Mouse (Mus musculus) neural tube, embryonic 13.5 days (tissue): ENCODE measurements around the gene 0610037L13Rik. TPM values are rescaled to one million over a fixed set of nuclear protein-coding genes. Genes with fewer than 3 reads are reported as not detected.

ENCODE experiments used
- ATAC-seq: fragments of 200-750 bp; cut with Nextera tagmentation; 2 replicates; pipeline ENCODE4 v1.8.0; 2017; ENCODE audit warnings: low read depth, mild to moderate bottlenecking, moderate TSS enrichment, moderate library complexity
- H3K27ac ChIP-seq: fragments of 300-500 bp; sonication (generic); replicated peaks from 2 replicates; pipeline ENCODE4 v1.5.1; 2015; ENCODE audit warnings: moderate library complexity, mild to moderate bottlenecking, inconsistent platforms
- H3K27me3 ChIP-seq: fragments of 300-500 bp; sonication (generic); 2 replicates; pipeline ENCODE4 v1.6.1; 2015; ENCODE audit warnings: mild to moderate bottlenecking, inconsistent platforms
- H3K36me3 ChIP-seq: fragments of 300-500 bp; sonication (generic); 2 replicates; pipeline ENCODE4 v1.6.1; 2015; ENCODE audit warnings: mild to moderate bottlenecking, inconsistent platforms
- H3K4me1 ChIP-seq: fragments of 300-500 bp; sonication (generic); replicated peaks from 2 replicates; pipeline ENCODE4 v1.6.1; 2015; ENCODE audit warnings: inconsistent platforms
- H3K4me2 ChIP-seq: fragments of 300-500 bp; sonication (generic); 2 replicates; pipeline ENCODE4 v1.6.1; 2015; ENCODE audit warnings: inconsistent platforms, mild to moderate bottlenecking, moderate library complexity
- H3K4me3 ChIP-seq: fragments of 300-500 bp; sonication (generic); 2 replicates; pipeline ENCODE4 v1.5.1; 2015; ENCODE audit warnings: mild to moderate bottlenecking, inconsistent platforms
- H3K9ac ChIP-seq: fragments of 300-500 bp; sonication (generic); 2 replicates; pipeline ENCODE4 v1.6.1; 2015; ENCODE audit warnings: moderate library complexity, mild to moderate bottlenecking, inconsistent platforms
- H3K9me3 ChIP-seq: fragments of 300-500 bp; sonication (generic); 2 replicates; pipeline ENCODE4 v1.6.1; 2016; ENCODE audit warnings: inconsistent platforms
- WGBS: fragments of 180-500 bp; shearing (Covaris S2); methylation state at CpG from one replicate; pipeline ENCODE4 v1.1.7; 2015; 5-methylcytosine and 5-hydroxymethylcytosine counted together
- polyA plus RNA-seq: library from polyadenylated mRNA; unstranded; fragments of >200 nt; fragmentation: Nextera tagmentation; extraction: Ambion mirVana; gene quantifications from 2 replicates; pipeline ENCODE4 v1.2.1, GENCODE M21; 2015

Gene 0610037L13Rik
- polyA plus RNA-seq, 1 experiment from 2014 or later = 99.6 TPM

DNA sequence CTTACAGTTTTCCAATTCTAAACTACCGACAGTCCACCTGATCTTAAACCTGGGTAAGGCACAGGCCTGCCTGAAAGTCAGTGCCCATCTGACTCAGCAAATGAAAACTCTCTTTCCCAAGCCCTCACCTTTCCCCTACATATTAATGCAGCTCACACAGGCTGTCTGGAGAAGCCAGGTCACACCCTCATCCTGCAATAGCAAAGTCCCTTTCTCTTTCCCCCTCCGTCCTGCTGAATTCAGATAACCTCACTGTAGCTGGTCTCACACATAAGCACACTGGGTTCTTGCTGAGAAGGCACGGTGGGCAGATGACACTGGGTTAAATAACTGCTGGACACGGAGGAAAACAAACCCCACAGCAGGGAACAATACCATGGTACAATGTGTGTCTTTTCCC lies 32.3 kb downstream of the 0610037L13Rik start:
- no peak overlapping the region for H3K27ac ChIP-seq
- ATAC-seq = no peak
- peak overlapping the region; percentile 72 for H3K4me2 ChIP-seq
- peaks cover 20% of the 10 kb centered on the region for H3K4me1 ChIP-seq
- H3K9me3 ChIP-seq = no peaks in the 10 kb centered on the region
- no peak overlapping the region for H3K9ac ChIP-seq
- H3K4me3 ChIP-seq = peak overlapping the region; percentile 5; the same call in 1 of the 2 replicates
- no peaks in the 10 kb centered on the region for H3K27me3 ChIP-seq
- no peaks in the 10 kb centered on the region for H3K36me3 ChIP-seq
- WGBS = 48% methylated on average over 4 of the region's 4 CpGs

DNA sequence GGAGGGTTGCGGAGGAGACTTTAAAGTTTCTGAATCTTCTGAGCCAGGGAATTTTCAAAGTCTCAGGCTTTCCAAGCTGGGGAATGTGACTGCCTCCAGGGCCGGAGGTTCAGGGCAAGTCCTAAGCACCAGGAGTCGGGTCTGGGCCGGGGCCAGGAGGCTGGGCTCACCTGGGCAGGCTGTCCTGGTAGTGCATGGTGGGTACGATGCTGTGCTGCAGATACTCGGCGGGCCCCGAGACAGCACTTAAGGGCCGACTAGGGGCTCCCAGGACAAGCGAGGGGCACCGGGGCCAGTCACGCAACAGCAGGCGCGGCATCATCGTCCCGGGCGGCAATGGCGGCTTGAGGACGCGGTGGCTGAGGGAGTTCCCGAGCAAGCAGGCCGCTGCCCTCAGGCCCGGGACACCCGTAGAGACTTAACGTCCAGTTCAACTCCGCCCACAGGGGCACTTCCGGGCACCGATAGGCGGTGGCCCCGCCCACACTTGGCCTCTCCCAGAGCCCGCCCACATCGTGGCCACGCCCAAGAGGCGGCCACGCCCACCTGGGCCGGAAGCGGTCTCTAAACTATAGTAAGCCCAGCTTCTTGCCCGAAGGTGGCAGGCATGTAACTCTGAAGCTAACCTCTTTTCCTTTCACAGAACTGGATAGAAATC lies 33.7 kb downstream of the 0610037L13Rik start, which contains the start of gene Cpt2:
TSS of gene Cpt2 (minus strand) at position 466 of the 658 bp plus-strand sequence.
- Histone ChIP-seq H3K9me3 (no peaks in the 10 kb centered on the region), H3K27me3 (no peaks in the 10 kb centered on the region), H3K9ac (peak within 1 kb of the TSS; percentile 72), H3K4me2 (peak within 1 kb of the TSS; percentile 72), H3K36me3 (no peaks in the 10 kb centered on the region), H3K4me1 (peaks cover 20% of the 10 kb centered on the region), H3K27ac (peak within 1 kb of the TSS; percentile 54; the same call in 1 of the 2 replicates), H3K4me3 (peak within 1 kb of the TSS; percentile 59)
- 1% methylated on average over 38 of the region's 38 CpGs for WGBS
- ATAC-seq = peak; percentile 87

DNA sequence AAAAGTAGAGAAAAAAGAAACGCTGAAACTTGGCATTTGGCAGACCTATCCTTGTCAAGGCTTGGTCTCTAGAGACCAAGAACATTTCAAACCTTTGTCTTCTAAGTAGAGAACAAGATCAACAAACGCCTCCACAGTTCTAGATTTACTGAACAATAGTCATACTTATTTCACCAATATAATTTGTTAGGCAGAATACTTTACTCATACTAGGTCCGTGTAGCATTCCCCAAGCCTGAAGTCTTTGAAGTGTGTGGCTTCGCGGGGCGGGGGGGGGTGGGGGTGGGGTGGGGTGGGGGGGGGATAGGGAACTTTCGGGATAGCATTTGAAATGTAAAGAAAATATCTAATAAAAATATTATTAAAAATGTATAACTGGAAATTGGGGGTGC lies 34.2 kb downstream of the 0610037L13Rik start:
- 0 out of 2 replicates have a peak overlapping the region, but pooled peaks have one; percentile 72 for H3K9ac ChIP-seq
- H3K4me3 ChIP-seq = peak overlapping the region; percentile 59
- WGBS = 52% methylated on average over 7 of the region's 7 CpGs
- H3K27ac ChIP-seq = no peak overlapping the region
- no peaks in the 10 kb centered on the region for H3K27me3 ChIP-seq
- peak overlapping the region; percentile 72 for H3K4me2 ChIP-seq
- H3K9me3 ChIP-seq = no peaks in the 10 kb centered on the region
- H3K36me3 ChIP-seq = no peaks in the 10 kb centered on the region
- ATAC-seq = no peak; the same call in 1 of the 2 replicates
- H3K4me1 ChIP-seq = peaks cover 20% of the 10 kb centered on the region

DNA sequence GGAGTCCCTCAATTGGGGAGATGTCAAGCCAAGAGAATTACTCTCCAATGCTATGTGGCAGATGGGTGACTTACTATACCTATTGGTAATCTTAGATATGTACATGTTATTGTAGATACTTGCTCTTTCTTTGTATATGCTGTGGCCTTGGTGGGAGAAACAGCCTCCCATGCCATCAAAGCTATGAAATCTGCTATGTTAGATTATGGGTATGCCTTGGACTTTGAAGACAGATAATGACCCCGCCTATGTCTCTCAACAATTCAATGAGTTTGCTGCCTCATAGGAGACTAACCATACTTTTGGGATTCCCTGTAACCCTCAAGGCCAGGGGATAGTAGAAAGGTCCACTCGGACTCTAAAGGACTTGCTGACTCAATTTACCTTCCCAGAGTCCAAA lies 38.7 kb downstream of the 0610037L13Rik start:
- no peak for ATAC-seq
- Histone ChIP-seq H3K4me3 (no peak overlapping the region), H3K36me3 (no peaks in the 10 kb centered on the region), H3K9ac (no peak overlapping the region), H3K27me3 (0 out of 2 replicates have a peak, but pooled peaks cover 3% of the 10 kb centered on the region), H3K27ac (no peak overlapping the region), H3K4me2 (no peak overlapping the region), H3K9me3 (no peaks in the 10 kb centered on the region), H3K4me1 (no peaks in the 10 kb centered on the region)
- WGBS = 70% methylated on average over 2 of the region's 2 CpGs

DNA sequence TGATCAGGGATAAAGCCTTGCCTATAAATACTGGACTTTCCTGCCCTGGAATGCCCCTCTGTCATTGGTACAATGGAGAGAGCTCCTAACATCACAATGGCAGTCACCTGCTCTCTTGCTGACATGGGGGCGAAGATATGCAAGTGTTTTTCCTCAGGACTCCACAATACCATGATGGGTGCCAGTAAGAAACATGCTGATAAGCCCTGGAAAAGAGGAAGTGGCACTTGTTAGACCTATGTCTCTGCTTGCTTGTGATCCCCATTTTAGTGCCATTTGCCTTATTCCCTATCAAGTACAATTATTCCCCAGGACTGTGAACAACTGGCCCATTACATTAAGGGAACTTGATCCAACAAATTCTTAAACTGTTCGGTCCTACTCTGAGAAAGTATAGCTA lies 39.1 kb downstream of the 0610037L13Rik start:
- no peak for ATAC-seq
- 82% methylated on average over 2 of the region's 2 CpGs for WGBS
- H3K27me3 ChIP-seq = 0 out of 2 replicates have a peak, but pooled peaks cover 3% of the 10 kb centered on the region
- H3K9ac ChIP-seq = no peak overlapping the region
- H3K9me3 ChIP-seq = no peaks in the 10 kb centered on the region
- H3K27ac ChIP-seq = no peak overlapping the region
- no peak overlapping the region for H3K4me2 ChIP-seq
- H3K4me1 ChIP-seq = no peaks in the 10 kb centered on the region
- H3K36me3 ChIP-seq = no peaks in the 10 kb centered on the region
- no peak overlapping the region for H3K4me3 ChIP-seq

DNA sequence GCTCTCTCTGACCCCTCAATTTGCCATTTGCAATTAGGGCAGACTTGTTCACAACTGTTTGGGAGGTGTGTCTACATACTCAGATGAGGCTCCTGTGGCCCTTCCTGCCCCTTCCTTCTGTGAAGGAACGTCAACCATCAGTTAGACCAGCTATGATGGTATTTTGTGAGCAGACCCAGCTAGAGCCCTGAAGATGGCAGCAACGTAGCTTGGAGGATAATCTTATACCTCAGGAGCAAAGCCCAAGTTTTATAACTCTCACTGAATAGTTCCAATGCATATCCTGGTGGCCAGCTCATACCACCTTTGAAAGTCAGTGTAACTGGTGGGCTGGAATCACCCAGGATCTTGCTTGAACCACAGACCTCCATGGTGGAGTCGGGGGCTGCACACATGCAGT lies 41.8 kb downstream of the 0610037L13Rik start:
- H3K4me2 ChIP-seq = no peak overlapping the region
- H3K27ac ChIP-seq = no peak overlapping the region
- H3K4me1 ChIP-seq = no peaks in the 10 kb centered on the region
- H3K9ac ChIP-seq = no peak overlapping the region
- H3K4me3 ChIP-seq = no peak overlapping the region
- WGBS = 87% methylated on average over 3 of the region's 3 CpGs
- no peak for ATAC-seq
- 0 out of 2 replicates have a peak, but pooled peaks cover 3% of the 10 kb centered on the region for H3K27me3 ChIP-seq
- no peaks in the 10 kb centered on the region for H3K36me3 ChIP-seq
- H3K9me3 ChIP-seq = no peaks in the 10 kb centered on the region

DNA sequence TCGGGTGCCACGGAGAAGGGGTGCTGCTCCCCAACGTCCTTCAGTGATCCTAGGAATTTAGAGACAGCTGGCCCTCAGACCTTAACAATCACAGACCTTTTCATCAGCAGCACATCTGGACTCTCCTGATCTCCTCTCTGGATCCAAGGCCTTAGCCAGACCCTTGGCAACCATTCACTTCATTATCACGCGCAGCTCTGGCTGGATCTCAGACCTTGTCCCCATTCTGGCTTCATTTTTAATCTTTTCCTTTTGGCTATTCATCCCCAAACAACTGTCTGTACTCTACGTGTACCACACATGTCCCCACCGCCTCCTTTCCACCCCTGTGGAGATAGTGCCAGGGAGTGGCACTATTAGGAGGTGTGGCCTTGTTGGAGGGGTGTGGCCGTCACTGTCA lies 43.6 kb downstream of the 0610037L13Rik start:
- no peak overlapping the region for H3K4me3 ChIP-seq
- ATAC-seq = no peak
- no peak overlapping the region for H3K4me2 ChIP-seq
- H3K27me3 ChIP-seq = 0 out of 2 replicates have a peak, but pooled peaks cover 3% of the 10 kb centered on the region
- WGBS = 80% methylated on average over 8 of the region's 8 CpGs
- H3K27ac ChIP-seq = no peak overlapping the region
- no peaks in the 10 kb centered on the region for H3K4me1 ChIP-seq
- no peak overlapping the region for H3K9ac ChIP-seq
- H3K36me3 ChIP-seq = no peaks in the 10 kb centered on the region
- no peaks in the 10 kb centered on the region for H3K9me3 ChIP-seq

DNA sequence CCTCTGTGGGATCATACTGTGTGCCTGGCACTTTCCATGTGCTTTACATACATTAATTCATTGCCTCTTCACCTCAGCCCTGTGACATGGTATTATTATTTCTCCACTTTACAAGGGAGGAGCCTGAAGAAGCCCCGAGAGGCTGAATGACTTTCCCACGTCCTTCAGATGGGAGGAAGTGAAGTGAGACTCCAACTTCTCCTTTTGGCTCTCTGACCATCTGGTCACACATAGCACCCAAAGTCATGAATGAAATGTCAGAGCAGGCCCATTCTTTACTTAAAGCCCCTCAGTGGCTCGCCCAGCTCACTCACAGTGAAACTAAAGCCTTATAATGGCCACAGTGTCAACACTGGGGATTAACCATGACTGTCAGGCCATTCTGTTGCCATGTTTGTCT lies 45.6 kb downstream of the 0610037L13Rik start:
- WGBS = 63% methylated on average over 3 of the region's 3 CpGs
- Histone ChIP-seq H3K4me2 (no peak overlapping the region), H3K27me3 (no peaks in the 10 kb centered on the region), H3K9ac (no peak overlapping the region), H3K4me1 (no peaks in the 10 kb centered on the region), H3K27ac (no peak overlapping the region), H3K36me3 (no peaks in the 10 kb centered on the region), H3K9me3 (no peaks in the 10 kb centered on the region), H3K4me3 (no peak overlapping the region)
- no peak for ATAC-seq

DNA sequence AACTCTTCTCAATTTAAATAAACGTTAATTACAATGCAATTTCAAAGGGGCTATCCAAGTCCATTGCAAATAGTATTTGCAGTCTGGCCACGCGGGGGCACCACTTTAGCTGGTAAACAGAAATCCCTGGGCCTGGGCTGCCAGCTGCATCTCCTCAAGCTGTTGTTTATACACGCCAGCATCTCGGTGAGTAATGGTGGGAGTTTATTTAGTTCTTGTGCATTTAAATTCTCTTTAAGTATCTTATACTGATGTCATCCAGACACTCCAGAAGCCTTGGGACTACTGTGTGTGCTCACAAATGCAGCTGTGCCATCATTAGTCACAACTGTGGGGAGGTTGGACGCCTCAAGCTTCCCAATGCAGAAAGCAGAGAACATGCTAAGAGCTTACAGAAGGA lies 47.7 kb downstream of the 0610037L13Rik start:
- Histone ChIP-seq H3K9ac (no peak overlapping the region), H3K4me1 (no peaks in the 10 kb centered on the region), H3K27ac (no peak overlapping the region), H3K4me3 (no peak overlapping the region), H3K36me3 (no peaks in the 10 kb centered on the region), H3K9me3 (no peaks in the 10 kb centered on the region), H3K27me3 (no peaks in the 10 kb centered on the region), H3K4me2 (no peak overlapping the region)
- WGBS = 29% methylated on average over 6 of the region's 6 CpGs
- ATAC-seq = peak; percentile 36; the same call in 1 of the 2 replicates

DNA sequence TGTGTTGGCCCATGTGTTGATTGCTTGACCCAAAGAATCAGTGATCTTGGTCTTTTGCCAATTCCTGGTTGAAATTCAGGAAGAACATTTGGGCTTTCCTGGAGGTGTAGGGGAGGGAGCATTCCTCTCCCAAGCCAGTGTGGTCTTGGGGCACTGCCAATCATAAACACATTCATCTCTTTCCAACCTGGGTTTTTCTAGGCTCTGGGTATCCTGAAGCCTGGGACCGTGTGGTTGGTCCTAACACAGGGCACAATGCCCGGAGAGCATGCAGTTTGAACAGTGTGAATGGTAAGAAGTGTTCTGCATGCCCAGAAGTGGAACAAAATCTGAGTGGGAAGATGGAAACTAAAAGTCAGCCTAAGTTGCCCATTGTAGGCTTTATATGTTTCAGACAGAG lies 48.5 kb downstream of the 0610037L13Rik start:
- Histone ChIP-seq H3K27me3 (no peaks in the 10 kb centered on the region), H3K27ac (no peak overlapping the region), H3K9me3 (no peaks in the 10 kb centered on the region), H3K4me1 (no peaks in the 10 kb centered on the region), H3K9ac (no peak overlapping the region), H3K4me2 (no peak overlapping the region), H3K4me3 (no peak overlapping the region), H3K36me3 (no peaks in the 10 kb centered on the region)
- no peak for ATAC-seq
- 86% methylated on average over 2 of the region's 2 CpGs for WGBS

DNA sequence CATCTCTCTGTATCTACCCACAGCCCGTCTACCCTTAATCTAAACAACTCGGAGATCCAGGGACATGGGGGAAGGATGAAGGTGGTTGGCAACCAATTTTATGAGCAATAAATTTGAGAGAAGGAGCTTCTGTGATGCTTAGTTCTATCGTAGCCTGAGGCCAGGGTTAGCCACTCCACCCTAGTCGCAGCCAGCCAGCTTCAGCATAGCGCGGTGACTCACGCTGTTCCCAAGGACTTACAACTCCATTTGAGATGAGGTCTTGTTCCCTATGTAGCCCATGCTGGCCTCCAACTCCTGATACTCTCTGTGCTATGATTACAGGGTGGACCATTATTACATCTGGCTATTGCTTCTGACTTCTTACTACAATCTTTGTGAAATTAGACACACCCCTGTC lies 53.1 kb downstream of the 0610037L13Rik start:
- Histone ChIP-seq H3K4me3 (no peak overlapping the region), H3K36me3 (no peaks in the 10 kb centered on the region), H3K4me2 (no peak overlapping the region), H3K4me1 (no peaks in the 10 kb centered on the region), H3K27ac (no peak overlapping the region), H3K9me3 (no peaks in the 10 kb centered on the region), H3K27me3 (no peaks in the 10 kb centered on the region), H3K9ac (no peak overlapping the region)
- WGBS = 90% methylated on average over 7 of the region's 7 CpGs
- no peak for ATAC-seq

DNA sequence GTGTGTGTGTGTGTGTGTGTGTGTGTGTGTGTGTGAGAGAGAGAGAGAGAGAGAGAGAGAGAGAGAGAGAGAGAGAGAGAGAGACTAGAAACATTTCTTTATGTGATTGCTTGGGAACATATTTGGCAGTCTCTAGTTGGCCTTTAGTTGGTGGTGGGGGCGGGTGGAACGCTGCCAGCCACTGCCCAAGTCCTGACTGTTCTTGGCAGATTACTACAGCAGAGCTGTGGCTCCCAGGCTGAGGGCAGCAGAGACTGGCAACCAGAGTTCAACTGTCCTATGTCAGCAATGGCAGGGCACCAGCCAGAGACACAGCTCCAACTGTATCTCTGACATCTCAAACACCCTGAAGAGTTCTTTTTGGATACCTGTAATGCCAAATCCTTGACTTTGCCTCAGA lies 54.5 kb downstream of the 0610037L13Rik start:
- ATAC-seq = no peak
- Histone ChIP-seq H3K9me3 (no peaks in the 10 kb centered on the region), H3K4me2 (no peak overlapping the region), H3K4me3 (no peak overlapping the region), H3K4me1 (no peaks in the 10 kb centered on the region), H3K9ac (no peak overlapping the region), H3K27ac (no peak overlapping the region), H3K27me3 (no peaks in the 10 kb centered on the region), H3K36me3 (no peaks in the 10 kb centered on the region)
- WGBS = 92% methylated on average over 2 of the region's 2 CpGs
